Mouse (Mus musculus): ENCODE measurements around the gene Gjc3. TPM values are rescaled to one million over a fixed set of nuclear protein-coding genes. Genes with fewer than 3 reads are reported as not detected.
"Not testable (repeated sequence)": the region's sequence is repeated elsewhere in the genome, so short reads cannot be mapped to it uniquely, and the experiment has no call there.

The Gjc3 gene
- polyA plus RNA-seq, 1 experiment from 2014 or later = 0.88 TPM

DNA sequence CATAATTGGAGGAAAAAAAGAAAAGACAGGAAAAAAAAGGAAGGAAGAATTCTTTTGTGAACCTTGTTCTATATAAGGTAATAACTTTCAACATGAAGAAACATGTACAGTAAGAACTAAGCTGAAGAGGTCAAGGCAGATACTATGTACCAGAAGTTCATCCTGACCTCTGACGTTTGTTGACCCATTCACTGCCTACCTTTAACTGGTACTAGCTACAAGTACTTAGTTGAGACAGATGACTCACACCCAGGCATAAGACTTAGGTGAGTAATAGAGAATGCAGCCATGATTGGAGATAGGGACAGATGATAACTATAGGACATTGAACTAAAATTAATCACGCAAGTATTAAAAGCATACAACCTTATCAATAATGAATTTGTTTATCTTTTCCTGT lies 26.4 kb downstream of the Gjc3 start:
- DNase-seq (ENCODE audit: low spot score) = no peak
- H3K9ac ChIP-seq (ENCODE audit: low read depth, low read length) = no peak overlapping the region
- WGBS = 77% methylated on average over 2 of the region's 2 CpGs
- ATAC-seq (ENCODE audit: low read depth) = no peak
- no peaks in the 10 kb centered on the region for H3K27me3 ChIP-seq (replicated peaks; ENCODE audit: control insufficient read depth, insufficient read depth, low read length)
- H3K4me3 ChIP-seq (ENCODE audit: low read depth, low read length) = no peak overlapping the region
- no peaks in the 10 kb centered on the region for H3K9me3 ChIP-seq (ENCODE audit: control insufficient read depth, low read length)
- no peaks in the 10 kb centered on the region for H3K36me3 ChIP-seq (ENCODE audit: control insufficient read depth, insufficient read depth, low read length)
- no peaks in the 10 kb centered on the region for H3K4me1 ChIP-seq (ENCODE audit: control insufficient read depth, insufficient read depth, low read length)
- H3K27ac ChIP-seq (replicated peaks; ENCODE audit: low read depth, low read length) = no peak overlapping the region
- H3K4me2 ChIP-seq (ENCODE audit: low read depth, low read length) = no peak overlapping the region

DNA sequence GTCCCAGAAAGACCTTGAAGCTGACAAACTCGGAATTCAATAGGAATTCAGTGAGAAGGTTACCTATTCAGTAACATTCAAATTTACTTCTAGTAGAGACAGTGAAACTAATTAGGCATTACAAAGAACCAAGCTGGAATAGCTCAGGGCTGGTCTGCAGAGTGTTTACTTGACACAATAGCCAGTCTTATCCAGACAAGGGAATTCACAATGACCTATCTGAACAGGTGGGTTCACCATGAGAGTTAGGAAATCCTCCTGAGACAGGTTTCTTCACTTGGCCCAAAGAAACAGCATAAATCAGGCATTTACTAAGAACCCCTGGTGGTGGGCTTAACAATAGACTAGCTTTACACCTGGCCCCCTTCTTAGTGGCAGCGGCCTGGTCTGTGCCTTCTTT lies 29.0 kb downstream of the Gjc3 start:
- H3K4me1 ChIP-seq (ENCODE audit: control insufficient read depth, insufficient read depth, low read length); H3K4me2 ChIP-seq (ENCODE audit: low read depth, low read length); H3K9ac ChIP-seq (ENCODE audit: low read depth, low read length); H3K27me3 ChIP-seq (replicated peaks; ENCODE audit: control insufficient read depth, insufficient read depth, low read length); H3K4me3 ChIP-seq (ENCODE audit: low read depth, low read length); ATAC-seq (ENCODE audit: low read depth); DNase-seq (ENCODE audit: low spot score); H3K27ac ChIP-seq (replicated peaks; ENCODE audit: low read depth, low read length); H3K36me3 ChIP-seq (ENCODE audit: control insufficient read depth, insufficient read depth, low read length); H3K9me3 ChIP-seq (ENCODE audit: control insufficient read depth, low read length): not testable (repeated sequence)
- WGBS = 66% methylated on average over 2 of the region's 2 CpGs

DNA sequence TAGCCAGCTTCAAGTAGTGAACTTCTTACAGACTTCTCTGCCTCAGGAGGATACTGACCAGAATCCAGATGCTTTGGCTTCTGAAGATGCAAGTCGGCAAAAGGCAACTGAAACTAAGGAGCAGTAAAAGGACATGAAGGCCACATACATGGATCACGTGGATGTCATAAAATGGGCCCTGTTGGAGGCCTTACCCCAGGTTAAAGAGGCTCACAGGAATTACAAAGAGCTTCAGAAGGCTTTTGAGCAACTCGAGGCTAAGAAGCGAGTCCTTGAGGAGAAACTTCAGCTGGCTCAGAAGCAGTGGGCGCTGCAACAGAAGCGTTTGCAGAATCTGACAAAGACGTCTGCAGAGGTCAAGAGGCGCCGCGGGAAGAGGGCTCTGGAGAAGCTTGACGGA lies 34.5 kb downstream of the Gjc3 start:
- Histone ChIP-seq H3K4me3 (ENCODE audit: low read depth, low read length) (no peak overlapping the region), H3K27me3 (replicated peaks; ENCODE audit: control insufficient read depth, insufficient read depth, low read length) (no peaks in the 10 kb centered on the region), H3K4me1 (ENCODE audit: control insufficient read depth, insufficient read depth, low read length) (no peaks in the 10 kb centered on the region), H3K9ac (ENCODE audit: low read depth, low read length) (no peak overlapping the region), H3K36me3 (ENCODE audit: control insufficient read depth, insufficient read depth, low read length) (no peaks in the 10 kb centered on the region), H3K4me2 (ENCODE audit: low read depth, low read length) (no peak overlapping the region), H3K27ac (replicated peaks; ENCODE audit: low read depth, low read length) (no peak overlapping the region), H3K9me3 (ENCODE audit: control insufficient read depth, low read length) (no peaks in the 10 kb centered on the region)
- no peak for ATAC-seq (ENCODE audit: low read depth)
- no peak for DNase-seq (ENCODE audit: low spot score)
- 82% methylated on average over 11 of the region's 11 CpGs for WGBS

DNA sequence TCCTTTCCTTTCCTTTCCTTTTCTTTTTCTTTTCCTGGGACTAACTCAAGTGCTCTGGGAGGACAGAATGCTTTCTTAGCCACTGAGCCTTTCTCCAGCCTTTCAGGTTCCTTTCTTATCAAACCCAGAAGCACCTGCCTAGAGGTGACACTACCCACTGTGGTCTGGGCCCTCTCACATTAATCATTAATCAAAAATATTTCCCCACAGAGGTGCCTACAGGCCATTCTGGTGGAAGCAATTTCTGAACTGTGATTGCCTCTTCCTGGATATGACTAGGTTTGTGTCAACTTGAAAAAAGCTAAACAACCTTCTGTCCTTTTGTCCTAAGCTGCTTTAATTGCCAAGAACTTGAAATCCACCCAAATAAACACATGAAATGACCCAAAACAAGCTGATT lies 40.7 kb downstream of the Gjc3 start:
- Histone ChIP-seq H3K27me3 (replicated peaks; ENCODE audit: control insufficient read depth, insufficient read depth, low read length) (no peaks in the 10 kb centered on the region), H3K27ac (replicated peaks; ENCODE audit: low read depth, low read length) (no peak overlapping the region), H3K4me2 (ENCODE audit: low read depth, low read length) (no peak overlapping the region), H3K4me1 (ENCODE audit: control insufficient read depth, insufficient read depth, low read length) (no peaks in the 10 kb centered on the region), H3K4me3 (ENCODE audit: low read depth, low read length) (no peak overlapping the region), H3K9me3 (ENCODE audit: control insufficient read depth, low read length) (no peaks in the 10 kb centered on the region), H3K9ac (ENCODE audit: low read depth, low read length) (no peak overlapping the region), H3K36me3 (ENCODE audit: control insufficient read depth, insufficient read depth, low read length) (no peaks in the 10 kb centered on the region)
- DNase-seq (ENCODE audit: low spot score) = no peak
- no peak for ATAC-seq (ENCODE audit: low read depth)

GRCm38 (mm10) chr5:137921532-137921931 lies 41.4 kb downstream of the Gjc3 start, which contains the start of gene Cyp3a13:
TSS of gene Cyp3a13 (minus strand) at chr5:137921619.
- H3K27ac ChIP-seq (replicated peaks; ENCODE audit: low read depth, low read length) = no peak within 1 kb of the TSS
- H3K27me3 ChIP-seq (replicated peaks; ENCODE audit: control insufficient read depth, insufficient read depth, low read length) = no peaks in the 10 kb centered on the region
- H3K9me3 ChIP-seq (ENCODE audit: control insufficient read depth, low read length) = no peaks in the 10 kb centered on the region
- H3K4me1 ChIP-seq (ENCODE audit: control insufficient read depth, insufficient read depth, low read length) = no peaks in the 10 kb centered on the region
- no peak within 1 kb of the TSS for H3K9ac ChIP-seq (ENCODE audit: low read depth, low read length)
- no peak within 1 kb of the TSS for H3K4me2 ChIP-seq (ENCODE audit: low read depth, low read length)
- DNase-seq (ENCODE audit: low spot score) (no peak), ATAC-seq (ENCODE audit: low read depth) (no peak)
- no peak within 1 kb of the TSS for H3K4me3 ChIP-seq (ENCODE audit: low read depth, low read length)
- WGBS = 61% methylated on average over 2 of the region's 2 CpGs
- no peaks in the 10 kb centered on the region for H3K36me3 ChIP-seq (ENCODE audit: control insufficient read depth, insufficient read depth, low read length)

GRCm38 (mm10) chr5:137915550-137915949 lies 47.3 kb downstream of the Gjc3 start:
- Histone ChIP-seq H3K9ac (ENCODE audit: low read depth, low read length) (no peak overlapping the region), H3K9me3 (ENCODE audit: control insufficient read depth, low read length) (no peaks in the 10 kb centered on the region), H3K4me1 (ENCODE audit: control insufficient read depth, insufficient read depth, low read length) (no peaks in the 10 kb centered on the region), H3K27ac (replicated peaks; ENCODE audit: low read depth, low read length) (no peak overlapping the region), H3K4me3 (ENCODE audit: low read depth, low read length) (no peak overlapping the region), H3K27me3 (replicated peaks; ENCODE audit: control insufficient read depth, insufficient read depth, low read length) (no peaks in the 10 kb centered on the region), H3K4me2 (ENCODE audit: low read depth, low read length) (no peak overlapping the region), H3K36me3 (ENCODE audit: control insufficient read depth, insufficient read depth, low read length) (no peaks in the 10 kb centered on the region)
- WGBS = 58% methylated on average over 6 of the region's 6 CpGs
- ATAC-seq (ENCODE audit: low read depth) (no peak; the same call in 1 of the 2 replicates), DNase-seq (ENCODE audit: low spot score) (peak; percentile 43)

GRCm38 (mm10) chr5:137914508-137914907 lies 48.4 kb downstream of the Gjc3 start:
- no peak overlapping the region for H3K4me2 ChIP-seq (ENCODE audit: low read depth, low read length)
- no peaks in the 10 kb centered on the region for H3K36me3 ChIP-seq (ENCODE audit: control insufficient read depth, insufficient read depth, low read length)
- H3K4me1 ChIP-seq (ENCODE audit: control insufficient read depth, insufficient read depth, low read length) = no peaks in the 10 kb centered on the region
- H3K27me3 ChIP-seq (replicated peaks; ENCODE audit: control insufficient read depth, insufficient read depth, low read length) = no peaks in the 10 kb centered on the region
- no peaks in the 10 kb centered on the region for H3K9me3 ChIP-seq (ENCODE audit: control insufficient read depth, low read length)
- no peak overlapping the region for H3K4me3 ChIP-seq (ENCODE audit: low read depth, low read length)
- H3K9ac ChIP-seq (ENCODE audit: low read depth, low read length) = no peak overlapping the region
- no peak overlapping the region for H3K27ac ChIP-seq (replicated peaks; ENCODE audit: low read depth, low read length)
- DNase-seq (ENCODE audit: low spot score) (no peak), ATAC-seq (ENCODE audit: low read depth) (no peak)

- Histone ChIP-seq H3K9ac (ENCODE audit: low read depth, low read length) (no peak overlapping the region), H3K4me1 (ENCODE audit: control insufficient read depth, insufficient read depth, low read length) (no peaks in the 10 kb centered on the region), H3K4me2 (ENCODE audit: low read depth, low read length) (no peak overlapping the region), H3K36me3 (ENCODE audit: control insufficient read depth, insufficient read depth, low read length) (no peaks in the 10 kb centered on the region), H3K27ac (replicated peaks; ENCODE audit: low read depth, low read length) (no peak overlapping the region), H3K4me3 (ENCODE audit: low read depth, low read length) (no peak overlapping the region), H3K9me3 (ENCODE audit: control insufficient read depth, low read length) (no peaks in the 10 kb centered on the region), H3K27me3 (replicated peaks; ENCODE audit: control insufficient read depth, insufficient read depth, low read length) (no peaks in the 10 kb centered on the region)
- 72% methylated on average over 3 of the region's 3 CpGs for WGBS
- peak; percentile 57; the same call in 1 of the 2 replicates for ATAC-seq (ENCODE audit: low read depth)
- peak; percentile 25 for DNase-seq (ENCODE audit: low spot score)
Observed at GRCm38 (mm10) chr5:137909564-137910262, 53.2 kb downstream of the Gjc3 start.

Measured in embryonic facial prominence, embryonic 14.5 days (tissue).